Mouse (Mus musculus) c-Kit-positive CD71-positive TER-119-negative erythroid progenitor cells, embryonic 14.5 days (primary cell): Measurements from ENCODE around the gene Ltbp1.

Source experiments
- DNase-seq: peaks from one replicate; pipeline ENCODE4 v3.0.0-alpha.2; 2013; ENCODE audit warnings: low read depth

The Ltbp1 gene

DNA sequence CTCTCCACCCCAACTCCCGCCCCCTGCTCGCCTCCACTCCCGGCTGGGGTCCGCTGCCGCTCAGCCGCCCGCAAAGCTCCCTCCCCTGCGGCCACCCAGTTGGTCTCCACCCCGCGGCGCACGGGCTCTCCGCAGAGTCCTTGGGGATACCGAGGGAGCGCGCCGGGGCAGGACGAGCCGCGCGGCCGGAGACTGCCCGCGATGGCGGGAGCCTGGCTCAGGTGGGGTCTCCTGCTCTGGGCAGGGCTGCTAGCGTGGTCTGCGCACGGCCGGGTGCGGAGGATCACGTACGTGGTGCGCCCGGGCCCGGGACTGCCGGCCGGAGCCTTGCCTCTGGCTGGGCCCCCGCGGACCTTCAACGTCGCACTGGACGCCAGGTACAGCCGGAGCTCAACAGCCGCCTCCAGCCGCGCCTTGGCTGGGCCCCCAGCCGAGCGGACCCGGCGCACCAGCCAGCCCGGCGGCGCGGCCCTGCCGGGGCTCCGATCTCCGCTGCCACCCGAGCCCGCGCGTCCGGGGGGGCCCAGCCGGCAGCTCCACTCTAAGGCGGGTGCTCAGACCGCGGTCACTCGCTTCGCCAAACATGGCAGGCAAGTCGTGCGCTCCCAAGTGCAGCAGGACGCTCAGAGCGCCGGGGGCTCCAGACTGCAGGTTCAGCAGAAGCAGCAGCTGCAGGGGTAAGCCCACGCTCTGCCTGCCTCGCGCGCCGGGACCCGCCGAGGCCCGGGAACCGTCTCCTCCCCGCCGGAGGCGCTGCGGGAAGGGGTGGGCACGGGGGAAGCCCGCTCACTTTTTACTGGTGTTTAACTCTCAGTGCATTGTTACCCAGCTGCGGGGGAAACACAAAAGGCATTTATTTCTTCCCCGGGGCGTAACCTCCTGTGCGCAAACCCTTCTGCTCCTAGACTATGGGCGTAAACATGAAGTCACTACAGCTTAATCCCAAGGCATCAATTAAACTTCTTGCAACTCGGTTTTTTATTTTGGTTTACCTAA lies 615 bp downstream of the Ltbp1 start:
- no peak for DNase-seq

DNA sequence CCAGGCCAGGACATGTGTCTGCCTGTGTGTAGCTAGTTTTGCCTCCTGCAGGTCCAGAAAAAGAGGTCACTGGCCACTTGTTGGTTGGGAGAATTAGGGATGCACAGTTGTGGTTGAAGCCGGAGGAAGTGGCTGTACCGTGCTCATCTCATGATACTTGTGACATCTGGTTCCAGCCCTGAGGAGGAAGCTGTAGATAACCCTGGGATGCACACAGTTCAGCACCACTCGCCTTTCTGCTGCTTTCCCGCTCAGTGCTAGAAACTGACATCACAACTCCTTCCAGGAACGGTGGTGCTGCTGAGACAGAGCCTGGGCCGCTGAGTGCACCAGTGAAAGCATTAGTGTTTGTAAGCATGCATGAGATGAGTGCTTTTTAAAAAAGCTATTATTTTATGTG lies 5.6 kb downstream of the Ltbp1 start:
- DNase-seq, result no peak

DNA sequence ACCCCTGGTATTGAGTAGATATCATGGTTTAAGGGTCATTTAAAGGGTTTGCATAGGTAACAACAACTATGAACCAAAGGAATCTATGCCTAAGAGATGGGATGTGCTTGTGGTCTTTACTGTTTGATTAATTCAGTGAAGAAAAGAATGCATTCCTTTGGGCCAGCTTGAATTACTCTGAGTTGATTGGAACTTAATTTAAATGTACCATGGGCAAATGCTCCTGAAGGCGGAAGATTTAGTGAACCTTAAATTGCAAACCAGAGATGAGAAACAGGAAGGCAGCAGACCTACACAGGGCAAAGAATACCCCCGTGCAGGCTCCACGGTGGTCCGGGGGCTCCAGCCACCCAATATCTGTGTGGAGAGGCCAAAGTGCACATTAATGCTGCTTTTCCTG lies 7.8 kb downstream of the Ltbp1 start:
- DNase-seq, result no peak

DNA sequence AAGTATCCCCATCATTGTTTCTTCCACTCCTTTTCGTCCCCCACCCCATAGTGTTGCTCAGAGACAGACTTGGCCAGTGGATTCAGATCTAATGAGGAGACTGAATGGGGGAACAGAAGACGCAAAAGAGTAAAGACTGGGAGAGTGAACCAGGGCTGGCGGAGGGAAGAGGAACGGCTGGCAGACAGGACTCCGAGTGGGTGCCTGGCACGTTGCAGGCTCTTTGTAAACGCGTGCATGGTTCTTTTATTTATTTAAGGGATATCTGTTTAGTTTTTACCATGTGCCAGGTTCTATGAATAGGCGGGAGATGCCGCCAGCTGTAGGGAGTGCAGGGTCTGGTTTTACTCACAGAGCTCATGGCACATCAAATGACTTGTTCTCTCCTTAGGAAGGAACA lies 8.5 kb downstream of the Ltbp1 start:
- DNase-seq, result no peak

DNA sequence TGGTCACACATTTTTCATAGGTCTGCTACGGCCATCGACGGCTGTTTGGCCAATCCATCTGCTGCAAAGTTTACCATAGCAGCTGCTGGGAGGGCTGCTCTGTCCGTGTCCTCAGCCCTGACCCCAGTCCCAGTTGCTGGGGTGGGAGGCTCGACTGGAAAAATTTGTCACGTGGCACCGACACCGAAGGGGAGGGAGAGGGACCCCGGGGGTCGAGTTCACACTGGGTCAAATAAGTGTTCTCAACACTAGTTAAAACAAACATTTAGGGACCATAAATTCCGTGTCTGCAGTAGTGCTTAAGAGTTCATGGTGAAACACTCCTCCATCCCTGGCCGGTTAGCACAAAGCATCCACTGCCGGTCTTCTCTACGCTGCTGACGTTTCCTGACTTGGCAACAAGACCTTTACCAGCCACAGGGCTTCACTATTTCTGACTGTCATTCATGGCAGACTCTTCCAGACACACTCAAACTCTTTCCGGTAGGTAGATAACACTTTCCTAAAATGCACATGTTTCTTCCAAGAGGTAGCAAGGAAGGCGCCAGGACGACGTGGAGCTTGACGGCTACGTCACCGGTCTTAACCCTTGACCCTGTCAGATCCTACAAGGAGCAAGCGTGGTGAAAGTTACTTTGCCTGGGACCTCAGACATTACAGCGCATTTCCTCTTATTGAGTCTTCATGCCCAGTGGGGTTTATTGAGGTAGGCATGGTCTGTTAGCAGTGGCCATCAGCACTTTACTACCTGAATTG lies 9.4 kb downstream of the Ltbp1 start:
- no peak for DNase-seq

DNA sequence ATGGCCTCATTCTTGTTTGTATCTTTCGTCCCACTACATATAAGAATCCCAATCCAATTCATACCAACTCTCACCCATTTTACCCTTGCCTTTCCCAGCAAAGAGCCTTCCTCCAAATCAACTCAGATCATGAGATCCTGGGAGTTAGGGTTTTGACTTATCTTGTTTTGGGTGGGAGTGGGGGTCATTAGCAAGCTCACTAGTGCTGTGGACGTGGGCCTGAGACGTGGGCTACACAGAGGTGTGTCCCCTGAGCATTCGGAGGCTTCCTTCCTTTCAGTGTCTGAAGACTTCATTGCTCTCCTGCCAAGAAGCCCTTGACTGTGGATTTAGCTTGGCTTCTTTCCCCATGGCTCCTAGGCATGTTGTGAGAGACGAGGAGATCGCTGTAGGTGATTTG lies 10.2 kb downstream of the Ltbp1 start:
- no peak for DNase-seq

DNA sequence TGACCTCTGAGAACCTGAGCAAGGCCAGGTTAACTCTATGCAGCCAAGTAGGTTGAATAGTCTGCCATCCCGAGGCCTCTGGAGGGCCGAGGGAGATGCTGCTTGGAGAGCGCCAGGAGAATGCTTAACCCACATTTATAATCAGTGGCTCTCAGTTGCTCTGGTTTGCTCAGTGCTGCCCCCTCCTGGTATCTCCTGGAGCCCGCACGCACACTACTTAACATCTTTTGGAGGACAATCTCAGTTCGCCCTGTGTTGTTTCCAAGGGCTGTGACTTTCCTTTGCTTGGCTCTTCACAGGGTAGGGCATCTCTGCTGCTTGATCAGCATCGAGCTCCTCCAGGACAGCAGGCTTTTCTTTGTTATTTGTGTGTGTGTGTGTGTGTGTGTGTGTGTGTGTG lies 12.1 kb downstream of the Ltbp1 start:
- DNase-seq, result peak; percentile 38

DNA sequence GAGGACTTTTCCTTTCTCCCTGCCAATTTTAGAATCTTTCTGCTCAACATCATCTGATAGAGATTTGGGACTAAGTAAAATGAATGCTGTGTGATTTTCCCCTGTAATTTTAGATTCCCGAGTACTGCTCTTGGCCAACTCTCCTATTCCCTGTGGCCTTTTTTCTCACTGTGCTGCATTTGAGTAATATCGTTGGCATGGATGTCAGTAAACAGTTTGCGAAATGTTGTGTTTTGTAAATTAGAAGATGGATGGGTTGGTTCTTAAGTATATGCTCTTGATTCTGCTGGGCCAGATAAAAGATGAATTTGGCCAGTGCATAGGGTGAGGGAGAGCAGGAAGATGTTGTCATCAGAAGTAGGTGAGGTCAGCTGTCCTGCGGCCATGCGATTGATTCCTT lies 12.8 kb downstream of the Ltbp1 start:
- DNase-seq, result no peak

DNA sequence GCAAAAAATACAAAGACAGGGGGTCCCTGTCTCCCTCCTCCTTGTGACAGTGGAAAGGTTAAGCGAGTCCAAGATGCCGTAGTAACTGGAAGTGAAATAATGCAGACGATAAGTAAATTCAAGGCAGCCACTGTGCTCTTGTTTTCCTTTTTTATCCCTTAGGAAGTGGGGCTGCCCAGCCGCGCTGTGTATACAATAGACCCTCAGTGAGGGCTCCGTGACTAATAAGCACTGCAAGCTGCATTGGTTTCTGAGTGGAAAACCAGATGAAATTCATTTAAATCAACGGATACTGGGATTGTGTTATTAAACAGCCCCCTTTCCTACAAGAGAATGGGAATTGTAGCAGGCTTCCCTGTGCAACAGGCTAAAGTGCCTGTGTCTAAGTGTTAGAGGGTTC lies 14.7 kb downstream of the Ltbp1 start:
- no peak for DNase-seq

DNA sequence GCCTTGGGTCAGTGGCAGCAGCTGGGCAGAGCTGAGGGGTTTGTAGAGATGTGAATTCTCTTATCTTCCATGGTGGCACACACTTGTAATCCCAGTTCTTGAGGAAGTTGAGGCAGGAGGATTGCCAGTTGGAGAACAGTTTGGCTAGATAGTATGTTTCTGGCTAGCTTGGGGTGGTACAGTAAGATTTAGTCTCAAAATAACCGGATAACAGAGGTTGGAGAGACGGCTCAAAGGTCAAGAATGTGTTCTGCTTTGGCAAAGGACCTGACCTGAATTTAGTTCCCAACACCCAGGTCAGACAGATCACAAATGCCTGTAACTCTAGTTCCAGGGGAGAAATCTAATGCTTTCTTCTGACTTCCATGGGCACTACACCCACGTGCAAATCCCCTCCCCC lies 15.3 kb downstream of the Ltbp1 start:
- DNase-seq, result no peak

DNA sequence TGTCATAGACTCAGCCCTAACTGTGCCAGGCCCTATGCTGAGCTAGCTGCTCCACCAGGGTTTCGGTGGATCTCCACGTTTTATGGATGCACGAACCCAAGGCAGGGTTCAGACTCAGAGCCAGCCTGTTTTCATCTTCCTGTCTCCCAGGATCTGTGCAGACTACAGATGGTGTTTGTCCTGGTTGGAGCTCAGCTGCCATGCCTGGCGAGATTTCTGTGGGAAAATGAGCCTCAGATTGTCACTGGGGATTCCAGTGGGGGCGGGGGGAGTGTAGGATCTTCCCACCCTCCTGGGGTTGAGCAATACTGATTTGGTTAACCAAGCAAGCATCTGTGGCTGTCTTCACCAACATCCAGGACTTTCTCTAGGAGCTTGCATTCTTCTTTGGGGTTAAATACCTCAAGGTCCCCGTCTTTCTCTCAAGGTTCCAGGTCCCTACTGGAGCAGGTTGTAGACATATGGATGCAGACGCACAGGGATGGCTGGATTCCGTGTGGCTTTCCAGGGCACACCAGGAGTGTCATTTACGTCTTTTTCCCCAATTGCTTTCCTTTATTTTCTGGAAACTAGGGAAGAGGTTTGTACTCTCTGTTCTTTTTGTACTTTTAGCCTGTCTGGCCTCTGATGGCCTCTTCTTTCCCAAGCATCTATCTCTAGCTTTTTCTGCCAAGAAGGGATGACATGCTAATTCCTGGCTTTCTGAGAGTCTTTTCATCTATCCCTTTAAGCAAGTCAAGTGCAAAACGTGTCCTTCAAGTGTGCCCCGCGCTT lies 22.2 kb downstream of the Ltbp1 start:
- DNase-seq, result no peak

DNA sequence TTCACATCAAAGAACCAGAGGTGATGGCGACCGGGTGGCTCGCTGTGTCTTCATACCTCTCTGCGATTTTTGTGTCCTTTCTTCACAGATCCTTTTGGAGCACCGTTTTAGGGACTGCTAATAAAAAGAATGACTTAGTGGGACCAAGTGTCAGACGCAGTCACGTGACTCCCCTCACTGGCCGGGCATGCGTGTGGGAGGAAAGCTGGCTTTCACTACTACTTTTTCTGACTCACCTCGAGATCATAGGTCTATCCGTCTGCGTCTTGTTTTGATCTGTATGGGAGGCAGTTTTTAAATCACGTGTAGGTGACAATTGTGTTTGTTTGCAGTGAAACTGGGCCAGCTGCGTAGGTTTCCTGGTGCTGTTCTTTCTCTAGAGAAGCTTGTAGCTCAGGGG lies 28.0 kb downstream of the Ltbp1 start:
- no peak for DNase-seq

DNA sequence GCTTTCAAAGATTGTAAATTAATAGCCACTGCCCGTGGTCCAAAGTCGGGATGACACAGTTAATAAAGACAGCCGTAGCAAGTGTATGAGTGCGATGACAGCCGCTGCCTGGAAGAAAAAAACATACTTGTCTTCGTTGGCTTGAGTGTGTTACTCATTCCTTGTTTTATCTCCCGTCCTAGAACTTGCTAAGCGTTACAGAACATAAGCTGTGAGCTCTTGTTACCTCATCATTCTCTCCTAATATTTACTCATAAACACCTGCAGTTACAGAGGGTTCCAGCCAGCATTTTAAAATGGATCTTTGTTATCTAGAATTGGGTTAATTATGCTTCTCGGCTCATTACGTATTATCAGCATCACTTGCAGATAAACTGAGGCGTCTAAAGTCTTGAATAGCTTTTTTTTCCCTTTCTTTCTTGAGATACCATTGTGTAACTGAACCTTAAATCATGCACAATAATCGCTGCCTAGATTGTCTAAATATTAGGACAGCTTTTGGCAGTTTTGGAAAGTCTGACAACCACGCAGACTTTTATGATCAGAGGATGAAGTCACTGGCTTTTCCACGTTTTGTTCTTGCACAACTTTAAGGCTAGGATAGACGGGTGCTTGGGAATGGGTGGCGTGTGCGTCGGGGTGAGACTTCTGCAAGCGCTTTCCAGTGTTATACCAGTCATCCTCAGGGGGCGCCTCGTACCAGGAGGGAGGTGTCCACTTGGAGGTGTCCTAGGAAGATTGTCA lies 28.7 kb downstream of the Ltbp1 start:
- no peak for DNase-seq

DNA sequence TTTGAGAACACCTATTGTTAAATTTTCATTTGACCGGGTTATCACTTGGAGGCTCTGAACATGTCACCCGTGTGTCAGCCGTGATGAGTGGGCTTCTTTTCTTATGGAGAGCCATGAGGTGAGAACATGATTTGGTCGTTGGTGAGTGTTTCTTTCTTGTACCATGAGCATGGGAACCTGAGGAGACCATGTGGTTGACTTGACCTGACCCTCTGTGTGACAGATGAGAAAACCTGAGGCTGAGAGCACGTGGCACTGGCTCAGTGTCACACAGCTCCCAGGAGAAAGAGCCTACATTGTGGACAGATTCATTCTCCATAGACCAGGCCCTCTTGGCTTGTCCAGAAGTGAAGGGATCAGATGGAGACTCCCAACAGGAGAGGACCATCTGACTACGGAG lies 31.5 kb downstream of the Ltbp1 start:
- DNase-seq, result no peak

DNA sequence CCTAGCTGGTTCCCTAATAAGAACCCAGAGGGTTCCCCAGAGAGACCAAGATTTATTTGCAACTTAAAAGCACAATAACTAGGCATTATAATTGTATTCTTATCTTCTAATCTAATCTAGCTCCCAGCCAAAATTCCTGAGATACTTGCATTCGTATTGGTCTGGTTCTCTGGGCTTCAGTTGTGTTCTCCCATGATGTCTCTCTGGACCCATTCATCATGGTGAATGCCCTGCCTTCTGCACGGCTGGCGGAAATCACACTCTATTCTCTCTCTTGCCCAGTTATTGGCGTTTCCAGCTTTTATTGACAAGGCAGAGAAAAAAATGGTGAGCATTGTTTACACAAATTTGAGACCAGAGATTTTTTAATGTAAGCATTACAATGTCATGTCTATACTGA lies 33.6 kb downstream of the Ltbp1 start:
- no peak for DNase-seq

DNA sequence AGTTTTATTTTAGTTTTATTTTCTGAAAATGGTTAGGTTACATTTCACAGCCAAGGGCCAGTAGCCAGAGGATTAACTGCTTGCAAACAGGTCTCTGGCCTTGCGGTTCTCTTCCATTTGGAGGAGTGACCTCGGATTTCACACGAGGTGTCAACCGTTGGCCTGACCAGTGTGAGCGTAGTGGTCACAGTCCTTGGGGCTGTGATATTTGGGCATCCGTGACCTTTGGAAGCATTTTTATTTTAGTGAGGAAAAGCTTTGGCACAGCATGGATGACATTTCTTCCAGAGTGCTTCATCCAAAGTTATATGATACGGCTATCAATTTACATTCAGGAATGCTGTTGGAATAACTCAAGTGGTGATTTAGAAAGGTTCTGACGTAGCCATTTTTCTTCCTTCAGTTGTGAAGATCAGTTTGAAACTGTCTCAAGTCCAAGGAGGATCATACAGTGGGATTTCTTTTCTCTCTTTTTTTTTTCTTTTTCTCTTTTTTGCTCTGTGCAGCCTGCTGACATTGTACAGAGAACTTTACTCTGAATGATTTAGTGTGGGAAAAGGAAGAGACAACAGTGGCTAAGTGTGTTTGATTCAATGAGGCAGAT lies 44.1 kb downstream of the Ltbp1 start:
- no peak for DNase-seq

DNA sequence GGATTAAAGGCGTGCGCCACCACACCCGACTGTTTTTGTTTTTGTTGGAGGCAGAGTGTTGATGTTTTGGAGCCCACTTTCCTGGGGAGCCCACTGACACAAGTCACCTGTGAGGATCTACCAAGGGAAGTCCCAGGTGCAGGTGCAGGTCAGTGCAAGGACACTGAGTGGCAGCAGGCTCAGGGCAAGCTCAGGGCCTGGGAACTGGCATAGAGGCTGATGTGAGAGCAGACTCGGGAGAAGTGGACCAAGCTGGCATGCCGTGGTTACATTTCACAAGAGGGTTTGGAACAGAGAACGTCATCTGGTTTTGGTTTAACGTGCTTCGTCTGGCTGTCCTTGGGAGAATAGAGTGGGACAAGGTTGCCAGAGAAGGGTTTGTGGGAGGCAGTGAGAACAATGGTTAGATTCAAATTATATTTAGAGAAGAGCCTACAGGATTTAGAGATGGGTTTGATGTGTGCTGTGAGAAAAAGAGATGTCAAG lies 46.1 kb downstream of the Ltbp1 start:
- no peak for DNase-seq

DNA sequence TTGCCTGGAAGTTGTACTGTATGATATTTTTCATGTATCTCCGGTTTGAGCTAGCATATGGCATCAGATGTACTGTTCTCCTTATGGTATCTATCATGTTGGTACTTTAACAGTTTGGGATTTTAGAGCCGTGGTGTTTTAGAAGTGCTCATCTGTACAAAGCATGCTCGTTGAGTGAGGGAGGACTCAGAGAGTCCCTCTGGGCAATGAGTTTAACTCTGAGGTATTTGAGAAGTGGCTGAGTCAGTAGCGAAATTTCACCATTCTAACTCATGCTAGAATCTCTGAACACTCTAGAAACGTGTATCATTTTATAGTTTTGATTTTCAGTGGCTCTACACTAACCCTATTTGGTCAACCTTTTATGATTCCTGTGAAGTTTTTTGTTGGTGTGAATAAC lies 49.9 kb downstream of the Ltbp1 start:
- DNase-seq, result no peak

DNA sequence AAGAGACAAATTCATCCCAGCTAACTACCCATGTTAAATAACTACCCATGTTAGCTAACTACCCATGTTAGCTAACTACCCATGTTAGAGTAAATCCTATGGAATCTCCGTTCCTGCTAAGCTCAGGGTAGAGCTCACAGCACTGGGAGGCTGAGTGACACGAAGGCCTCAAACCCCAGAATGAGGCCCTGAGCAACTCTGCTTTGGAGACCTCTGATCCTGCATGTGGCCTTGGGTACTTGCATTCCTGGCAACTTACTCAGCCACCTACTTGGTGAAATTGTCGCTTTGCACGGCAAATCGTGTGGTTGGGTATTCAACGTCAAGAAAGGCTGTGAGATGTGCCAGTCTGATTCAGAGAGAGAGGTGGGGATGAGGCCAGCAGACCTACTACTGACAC lies 50.6 kb downstream of the Ltbp1 start:
- DNase-seq, result no peak

DNA sequence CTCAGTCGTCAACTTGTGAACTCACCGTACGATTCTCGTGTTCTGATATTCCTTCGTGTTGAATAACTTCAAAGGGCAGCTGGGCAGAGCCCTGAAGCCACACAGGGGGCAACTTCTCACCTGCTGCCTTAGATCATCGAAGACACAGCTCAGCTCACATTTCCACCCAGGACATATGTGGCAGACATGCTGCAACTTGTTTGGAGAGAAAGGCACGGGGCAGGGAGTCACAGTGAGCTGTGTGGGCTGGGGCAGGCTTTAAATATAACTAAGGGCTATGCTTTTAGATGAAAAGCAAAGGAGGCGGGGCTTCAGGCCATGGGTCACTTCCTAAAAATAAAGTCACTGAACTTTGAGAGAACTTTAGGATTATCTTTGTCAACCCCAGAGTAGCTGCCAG lies 51.3 kb downstream of the Ltbp1 start:
- no peak for DNase-seq

DNA sequence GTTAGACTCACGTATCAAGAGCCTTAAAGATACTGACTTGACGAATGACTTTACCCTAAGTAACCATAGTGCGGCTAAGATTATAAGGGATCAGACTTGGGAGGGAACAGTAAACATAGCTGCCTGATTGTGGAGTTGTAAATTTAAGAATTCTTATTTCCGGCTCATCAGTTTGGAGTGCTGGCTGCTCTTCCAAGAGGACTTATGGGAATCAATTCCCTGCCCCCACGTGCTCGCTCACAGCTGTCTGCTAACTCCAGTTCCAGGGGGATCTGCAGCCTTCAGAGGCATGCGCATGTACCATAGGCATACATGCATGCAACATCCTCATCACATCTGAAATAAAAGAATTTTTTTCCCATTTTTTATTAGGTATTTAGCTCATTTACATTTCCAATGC lies 61.0 kb downstream of the Ltbp1 start:
- no peak for DNase-seq
